Mouse (Mus musculus) MEL (cell line): ENCODE measurements around the gene Lrrc26. TPM values are rescaled to one million over a fixed set of nuclear protein-coding genes. Genes with fewer than 3 reads are reported as not detected.

Source experiments
- DNase-seq: peaks from one replicate; pipeline ENCODE4 v3.0.0; 2011; ENCODE audit warnings: low read depth, low spot score
- H3K27ac ChIP-seq: 2 replicates; pipeline ENCODE4 v1.5.1; 2012; ENCODE audit warnings: low read depth, mild to moderate bottlenecking, control low read depth, low read length, moderate library complexity; ENCODE audit not compliant: control insufficient read depth
- H3K27me3 ChIP-seq, 2 experiments: fragments of 150-350 bp in 1 of 2; sonication (generic) in 1 of 2; 2 replicates each; pipeline ENCODE4 v1.6.1; 2012; ENCODE audit warnings: low read length in 2 of 2, mild to moderate bottlenecking in 2 of 2, improper control_type of control experiment in 1 of 2, moderate library complexity in 1 of 2; ENCODE audit not compliant: insufficient read depth in 2 of 2, control insufficient read depth in 1 of 2
- H3K36me3 ChIP-seq, 2 experiments: 2 replicates each; pipeline ENCODE4 v1.6.1; 2012 to 2014; ENCODE audit warnings: low read length in 2 of 2, improper control_type of control experiment in 1 of 2, inconsistent platforms in 1 of 2, mild to moderate bottlenecking in 1 of 2; ENCODE audit not compliant: insufficient read depth in 2 of 2, control insufficient read depth in 1 of 2
- H3K4me1 ChIP-seq, 2 experiments: fragments of 150-350 bp in 1 of 2; sonication (generic) in 1 of 2; 2 replicates each; pipeline ENCODE4 v1.6.1; 2012; ENCODE audit warnings: low read length in 2 of 2, improper control_type of control experiment in 1 of 2, mild to moderate bottlenecking in 1 of 2; ENCODE audit not compliant: insufficient read depth in 2 of 2, control insufficient read depth in 1 of 2
- H3K4me3 ChIP-seq, 2 experiments: fragments of 150-350 bp in 1 of 2; sonication (generic) in 1 of 2; 2 replicates each; pipeline ENCODE4 v1.5.1; 2012; ENCODE audit warnings: low read depth in 2 of 2, low read length in 2 of 2, mild to moderate bottlenecking in 2 of 2, moderate library complexity in 2 of 2, control low read depth in 1 of 2, improper control_type of control experiment in 1 of 2; ENCODE audit not compliant: control insufficient read depth in 1 of 2, insufficient read depth in 1 of 2
- H3K79me2 ChIP-seq: 2 replicates; pipeline ENCODE4 v1.6.1; 2012; ENCODE audit warnings: mild to moderate bottlenecking, low read length, moderate library complexity; ENCODE audit not compliant: control insufficient read depth, poor library complexity, insufficient read depth
- H3K9ac ChIP-seq: 2 replicates; pipeline ENCODE4 v1.6.1; 2012; ENCODE audit warnings: low read depth, mild to moderate bottlenecking, control low read depth, low read length, moderate library complexity; ENCODE audit not compliant: control insufficient read depth, poor library complexity, severe bottlenecking
- H3K9me3 ChIP-seq: fragments of 150-350 bp; sonication (generic); replicated peaks from 2 replicates; pipeline ENCODE4 v1.6.1; 2012; ENCODE audit warnings: mild to moderate bottlenecking, low read length, improper control_type of control experiment, moderate library complexity; ENCODE audit not compliant: insufficient read depth
- BHLHE40 ChIP-seq: IDR thresholded peaks from 2 replicates; pipeline ENCODE4 v1.6.1; 2012; ENCODE audit warnings: low read depth, mild to moderate bottlenecking, inconsistent platforms, low read length, improper control_type of control experiment, borderline replicate concordance
- CHD1 ChIP-seq: IDR thresholded peaks from 2 replicates; pipeline ENCODE4 v1.6.1; 2012; ENCODE audit warnings: low read depth, mild to moderate bottlenecking, inconsistent platforms, low read length, improper control_type of control experiment
- CTCF ChIP-seq, 3 experiments: IDR thresholded peaks in 2 of 3; conservative IDR thresholded peaks in 1 of 3; 2 replicates each; pipeline ENCODE4 v1.5.1; 2011 to 2012; ENCODE audit warnings: low read length in 3 of 3, low read depth in 2 of 3, mild to moderate bottlenecking in 2 of 3, improper control_type of control experiment in 1 of 3, inconsistent platforms in 1 of 3, mixed read lengths in 1 of 3, moderate library complexity in 1 of 3; ENCODE audit not compliant: control insufficient read depth in 1 of 3, insufficient read depth in 1 of 3, poor library complexity in 1 of 3, severe bottlenecking in 1 of 3
- ELF1 ChIP-seq: IDR thresholded peaks from 2 replicates; pipeline ENCODE4 v1.6.1; 2014; ENCODE audit warnings: low read depth, mild to moderate bottlenecking, inconsistent platforms, low read length, improper control_type of control experiment, moderate library complexity
- ETS1 ChIP-seq: IDR thresholded peaks from 2 replicates; pipeline ENCODE4 v1.6.1; 2012; ENCODE audit warnings: low read depth, mild to moderate bottlenecking, inconsistent platforms, low read length, improper control_type of control experiment, moderate library complexity
- HCFC1 ChIP-seq: IDR thresholded peaks from 2 replicates; pipeline ENCODE4 v1.6.1; 2012; ENCODE audit warnings: low read depth, mild to moderate bottlenecking, inconsistent platforms, low read length, improper control_type of control experiment, moderate library complexity
- KAT2A ChIP-seq: conservative IDR thresholded peaks from 2 replicates; pipeline ENCODE4 v1.6.1; 2012; ENCODE audit warnings: low read depth, low read length, improper control_type of control experiment, inconsistent platforms
- MAFK ChIP-seq: IDR thresholded peaks from 2 replicates; pipeline ENCODE4 v1.6.1; 2011; ENCODE audit warnings: low read depth, mild to moderate bottlenecking, low read length, improper control_type of control experiment, borderline replicate concordance
- MEF2A ChIP-seq: IDR thresholded peaks from 2 replicates; pipeline ENCODE4 v1.6.1; 2014; ENCODE audit warnings: low read depth, mild to moderate bottlenecking, inconsistent platforms, low read length, improper control_type of control experiment; ENCODE audit not compliant: poor library complexity, insufficient replicate concordance, severe bottlenecking; ENCODE audit errors: extremely low read depth
- MXI1 ChIP-seq: IDR thresholded peaks from 2 replicates; pipeline ENCODE4 v1.6.1; 2011; ENCODE audit warnings: mild to moderate bottlenecking, low read depth, low read length, improper control_type of control experiment
- MYB ChIP-seq: IDR thresholded peaks from 2 replicates; pipeline ENCODE4 v1.6.1; 2011; ENCODE audit warnings: mild to moderate bottlenecking, low read depth, low read length, improper control_type of control experiment
- MYC ChIP-seq: IDR thresholded peaks from 2 replicates; pipeline ENCODE4 v1.6.1; 2011; ENCODE audit warnings: low read depth, mild to moderate bottlenecking, low read length, improper control_type of control experiment, moderate library complexity
- NELFE ChIP-seq: IDR thresholded peaks from 2 replicates; pipeline ENCODE4 v1.6.1; 2011; ENCODE audit warnings: low read depth, low read length, improper control_type of control experiment
- NRF1 ChIP-seq: IDR thresholded peaks from 2 replicates; pipeline ENCODE4 v1.6.1; 2014; ENCODE audit warnings: low read depth, mild to moderate bottlenecking, inconsistent platforms, low read length, improper control_type of control experiment, moderate library complexity; ENCODE audit not compliant: poor library complexity, insufficient read depth, severe bottlenecking
- POLR2AphosphoS5 ChIP-seq: IDR thresholded peaks from 2 replicates; pipeline ENCODE4 v1.6.1; 2012; ENCODE audit warnings: low read depth, borderline replicate concordance, mild to moderate bottlenecking, inconsistent platforms, low read length, moderate library complexity, mixed read lengths
- RAD21 ChIP-seq: IDR thresholded peaks from 2 replicates; pipeline ENCODE4 v1.6.1; 2011; ENCODE audit warnings: mild to moderate bottlenecking, low read depth, low read length, improper control_type of control experiment
- SMC3 ChIP-seq: IDR thresholded peaks from 2 replicates; pipeline ENCODE4 v1.6.1; 2011; ENCODE audit warnings: low read depth, low read length, improper control_type of control experiment
- TAL1 ChIP-seq: IDR thresholded peaks from 2 replicates; pipeline ENCODE4 v1.6.1; 2012; ENCODE audit warnings: mild to moderate bottlenecking, inconsistent platforms, low read length, moderate library complexity, mixed read lengths
- TBP ChIP-seq: IDR thresholded peaks from 2 replicates; pipeline ENCODE4 v1.8.0; 2011; ENCODE audit warnings: low read depth, low read length, improper control_type of control experiment
- TCF12 ChIP-seq: IDR thresholded peaks from 2 replicates; pipeline ENCODE4 v1.6.1; 2014; ENCODE audit warnings: low read depth, mild to moderate bottlenecking, inconsistent platforms, low read length, improper control_type of control experiment, moderate library complexity
- UBTF ChIP-seq: IDR thresholded peaks from 2 replicates; pipeline ENCODE4 v1.6.1; 2012; ENCODE audit warnings: low read depth, mild to moderate bottlenecking, inconsistent platforms, low read length, improper control_type of control experiment, moderate library complexity, borderline replicate concordance; ENCODE audit not compliant: insufficient read depth
- USF2 ChIP-seq, 2 experiments: IDR thresholded peaks; 2 replicates each; pipeline ENCODE4 v1.6.1; 2011 to 2012; ENCODE audit warnings: improper control_type of control experiment in 2 of 2, low read length in 2 of 2, borderline replicate concordance in 1 of 2, inconsistent platforms in 1 of 2, low read depth in 1 of 2, mild to moderate bottlenecking in 1 of 2; ENCODE audit not compliant: insufficient read depth in 1 of 2
- ZC3H11A ChIP-seq: IDR thresholded peaks from 2 replicates; pipeline ENCODE4 v1.6.1; 2012; ENCODE audit warnings: low read depth, mild to moderate bottlenecking, inconsistent platforms, low read length, improper control_type of control experiment
- ZKSCAN1 ChIP-seq: IDR thresholded peaks from 2 replicates; pipeline ENCODE4 v1.6.1; 2012; ENCODE audit warnings: low read depth, mild to moderate bottlenecking, inconsistent platforms, low read length, improper control_type of control experiment, moderate library complexity
- ZNF384 ChIP-seq: IDR thresholded peaks from 2 replicates; pipeline ENCODE4 v1.6.1; 2012; ENCODE audit warnings: low read depth, mild to moderate bottlenecking, inconsistent platforms, low read length, improper control_type of control experiment
- polyA plus RNA-seq, 2 experiments: library from polyadenylated mRNA; stranded (reverse) in 1 of 2; unstranded in 1 of 2; fragments of >175 nt in 1 of 2; fragments of >200 nt in 1 of 2; gene quantifications; 2 replicates each; pipeline versions ENCODE4 v1.2.1 to v1.2.4; 2012; ENCODE audit warnings: low replicate concordance in 2 of 2, low read depth in 1 of 2; ENCODE audit not compliant: insufficient read length in 2 of 2, insufficient read depth in 1 of 2, missing spikeins in 1 of 2
- total RNA-seq: library from RNA; depleted of rRNA; stranded (reverse); fragments of 300-350 nt; gene quantifications from 2 replicates; pipeline ENCODE4 v1.2.3, GENCODE M21; 2012

Lrrc26 gene
- total and polyA plus RNA-seq, 3 experiments = not detected

- Histone ChIP-seq H3K9ac (peak overlapping the region; percentile 82), H3K27me3 (no peaks in the 10 kb centered on the region), H3K79me2 (peaks cover 26% of the 10 kb centered on the region), H3K4me1 (peaks cover 0 to 15% of the 10 kb centered on the region in 2 experiments; a peak in 3 of 4 replicates), H3K9me3 (no peaks in the 10 kb centered on the region), H3K27ac (no peak overlapping the region), H3K4me3 (peak overlapping the region; percentile 65 to 78), H3K36me3 (peaks cover 1 to 16% of the 10 kb centered on the region in 2 experiments)
- no peak for TF ChIP-seq ELF1
- no peak for TF ChIP-seq TBP
- TF ChIP-seq MAFK = no peak
- no peak for TF ChIP-seq MYC
- TF ChIP-seq NRF1 = no peak
- no peak for TF ChIP-seq BHLHE40
- no peak for TF ChIP-seq ZNF384
- TF ChIP-seq UBTF = no peak
- TF ChIP-seq KAT2A = no peak
- no peak for TF ChIP-seq HCFC1
- TF ChIP-seq ETS1 = no peak
- no peak for TF ChIP-seq TAL1
- TF ChIP-seq MXI1 = no peak
- TF ChIP-seq USF2 (IDR thresholded peaks at IDR 0.05; ENCODE audit: borderline replicate concordance in 1 of 2, insufficient read depth in 1 of 2, low read depth in 1 of 2, low read length in 2 of 2) = no peak
- TF ChIP-seq CHD1 = no peak
- DNase-seq = no peak
These were observed 16.7 kb upstream of the Lrrc26 start for GRCm38 (mm10) chr2:25273010-25273409.

- H3K9me3 ChIP-seq = no peaks in the 10 kb centered on the region
- peaks cover 0 to 1% of the 10 kb centered on the region in 2 experiments; a peak in 2 of 4 replicates for H3K36me3 ChIP-seq
- peak; percentile 91 for DNase-seq
- H3K79me2 ChIP-seq = no peaks in the 10 kb centered on the region
- TF ChIP-seq POLR2AphosphoS5 = no peak
- peak; percentile 70 for TF ChIP-seq RAD21
- TF ChIP-seq ELF1 = no peak
- TF ChIP-seq KAT2A = no peak
- no peak for TF ChIP-seq ZKSCAN1
- TF ChIP-seq MYB = no peak
- TF ChIP-seq MEF2A = no peak
- no peak for TF ChIP-seq HCFC1
- peak; percentile 40 for TF ChIP-seq ZC3H11A
- no peak for TF ChIP-seq TCF12
- TF ChIP-seq MXI1 = no peak
- peak; percentile 81 to 99 (median 82) for TF ChIP-seq CTCF (IDR thresholded peaks at IDR 0.05 in 2 of 3, conservative IDR thresholded peaks at IDR 0.05 in 1 of 3; ENCODE audit: control insufficient read depth in 1 of 3, insufficient read depth in 1 of 3, low read depth in 2 of 3, low read length in 3 of 3, poor library complexity in 1 of 3, severe bottlenecking in 1 of 3)
- peak; percentile 80 for TF ChIP-seq SMC3
- TF ChIP-seq NELFE = no peak
- no peak for TF ChIP-seq ETS1
- 0 out of 2 replicates have a peak, but pooled peaks have one; percentile 33 for TF ChIP-seq TBP
- TF ChIP-seq, all 39 proteins: peak for 5
- Histone ChIP-seq H3K9ac (no peak overlapping the region), H3K4me1 (no peaks in the 10 kb centered on the region), H3K4me3 (no peak overlapping the region), H3K27me3 (no peaks in the 10 kb centered on the region), H3K27ac (no peak overlapping the region)
These were observed 10.5 kb upstream of the Lrrc26 start for GRCm38 (mm10) chr2:25278928-25279882.
